Mouse (Mus musculus) liver, adult 2 months (tissue): ENCODE results near the gene S100a13.

ENCODE experiments used
- CTCF ChIP-seq: fragments of 200-500 bp; IDR thresholded peaks from 2 replicates; pipeline ENCODE4 v1.5.1; 2011; ENCODE audit warnings: low read depth, low read length, control low read depth
- POLR2A ChIP-seq: fragments of 200-500 bp; IDR thresholded peaks from 2 replicates; pipeline ENCODE4 v1.6.1; 2011; ENCODE audit warnings: low read length, control low read depth; ENCODE audit not compliant: insufficient read depth; ENCODE audit errors: extremely low read depth

GRCm38 (mm10) chr3:90512276-90512675, 2.0 kb upstream of the S100a13 start:
- no peak for TF ChIP-seq CTCF
- no peak for TF ChIP-seq POLR2A
